Mouse (Mus musculus) heart, embryonic 14.5 days (tissue): ENCODE data around the gene Gm4187. TPM values are rescaled to one million over a fixed set of nuclear protein-coding genes. Genes with fewer than 3 reads are reported as not detected.
"Not testable (repeated sequence)": the region's sequence is repeated elsewhere in the genome, so short reads cannot be mapped to it uniquely, and the experiment has no call there.

Experiments used
- ATAC-seq: fragments of 200-750 bp; cut with Nextera tagmentation; 2 replicates; pipeline ENCODE4 v1.8.0; 2017; ENCODE audit warnings: low read depth, moderate TSS enrichment; ENCODE audit not compliant: insufficient number of reproducible peaks, insufficient read depth, low FRiP score
- H3K27ac ChIP-seq, 2 experiments: fragments of 200-500 bp in 1 of 2; fragments of 300-500 bp in 1 of 2; sonication (generic) in 1 of 2; replicated peaks in 1 of 2; 2 replicates each; pipeline ENCODE4 v1.5.1; 2012 to 2014; ENCODE audit warnings: low read depth in 2 of 2, low read length in 2 of 2, control low read depth in 1 of 2, mild to moderate bottlenecking in 1 of 2, mixed read lengths in 1 of 2; ENCODE audit not compliant: control insufficient read depth in 1 of 2, insufficient read depth in 1 of 2
- H3K27me3 ChIP-seq: fragments of 300-500 bp; sonication (generic); 2 replicates; pipeline ENCODE4 v1.6.1; 2014; ENCODE audit warnings: mild to moderate bottlenecking, low read length, control low read depth; ENCODE audit not compliant: control insufficient read depth, insufficient read depth
- H3K36me3 ChIP-seq: fragments of 300-500 bp; sonication (generic); 2 replicates; pipeline ENCODE4 v1.6.1; 2014; ENCODE audit warnings: mild to moderate bottlenecking, control low read depth, low read length, mixed read lengths; ENCODE audit not compliant: control insufficient read depth, insufficient read depth
- H3K4me1 ChIP-seq, 2 experiments: fragments of 200-500 bp in 1 of 2; fragments of 300-500 bp in 1 of 2; sonication (generic) in 1 of 2; 2 replicates each; pipeline ENCODE4 v1.6.1; 2012 to 2014; ENCODE audit warnings: low read length in 2 of 2, control low read depth in 1 of 2, mixed read lengths in 1 of 2; ENCODE audit not compliant: control insufficient read depth in 2 of 2, insufficient read depth in 2 of 2
- H3K4me2 ChIP-seq: fragments of 300-500 bp; sonication (generic); 2 replicates; pipeline ENCODE4 v1.6.1; 2014; ENCODE audit warnings: mild to moderate bottlenecking, low read length
- H3K4me3 ChIP-seq, 2 experiments: fragments of 200-500 bp in 1 of 2; fragments of 300-500 bp in 1 of 2; sonication (generic) in 1 of 2; 2 replicates each; pipeline ENCODE4 v1.5.1; 2012 to 2014; ENCODE audit warnings: low read length in 2 of 2, mild to moderate bottlenecking in 2 of 2, control low read depth in 1 of 2, low read depth in 1 of 2, moderate library complexity in 1 of 2; ENCODE audit not compliant: control insufficient read depth in 1 of 2, insufficient read depth in 1 of 2
- H3K9ac ChIP-seq: fragments of 300-500 bp; sonication (generic); 2 replicates; pipeline ENCODE4 v1.6.1; 2014; ENCODE audit warnings: mild to moderate bottlenecking, low read length
- H3K9me3 ChIP-seq: fragments of 300-500 bp; sonication (generic); 2 replicates; pipeline ENCODE4 v1.6.1; 2016; ENCODE audit warnings: low read length, control low read depth; ENCODE audit not compliant: control insufficient read depth
- WGBS: fragments of 180-500 bp; shearing (Covaris S2); extraction: QIAGEN DNeasy Blood & Tissue Kit; methylation state at CpG from one replicate; pipeline ENCODE4 v1.1.7; 2014; 5-methylcytosine and 5-hydroxymethylcytosine counted together
- polyA plus RNA-seq: library from polyadenylated mRNA; unstranded; fragments of >200 nt; fragmentation: Nextera tagmentation; extraction: Ambion mirVana; gene quantifications from 2 replicates; pipeline ENCODE4 v1.2.1, GENCODE M21; 2014

Gm4187 gene
- polyA plus RNA-seq = not detected in 2 replicates

DNA sequence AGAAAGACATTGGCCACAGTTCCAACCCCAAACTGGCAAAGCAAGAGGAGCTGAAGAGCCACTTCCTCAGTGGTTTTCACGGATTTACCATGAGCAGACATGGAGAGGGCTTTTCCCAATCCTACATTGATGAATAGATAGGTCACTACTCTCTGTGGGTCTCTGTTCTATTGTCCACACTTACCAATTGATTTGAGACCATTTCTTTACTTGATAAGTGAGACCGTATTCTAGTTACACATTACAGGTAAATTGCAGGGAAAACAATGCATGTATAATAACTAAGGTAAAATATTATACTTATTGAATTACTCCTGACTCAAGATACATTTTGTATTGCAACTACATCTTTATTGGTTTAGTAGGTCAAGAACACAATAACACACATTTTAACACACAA lies at the start of gene Gm4187:
Gene Gm4187 (minus strand): TSS at position 101 of the 400 bp plus-strand sequence.
- H3K4me2 ChIP-seq, ATAC-seq: not testable (repeated sequence)
- WGBS = no CpG with 5 or more reads among the region's 2 CpGs

DNA sequence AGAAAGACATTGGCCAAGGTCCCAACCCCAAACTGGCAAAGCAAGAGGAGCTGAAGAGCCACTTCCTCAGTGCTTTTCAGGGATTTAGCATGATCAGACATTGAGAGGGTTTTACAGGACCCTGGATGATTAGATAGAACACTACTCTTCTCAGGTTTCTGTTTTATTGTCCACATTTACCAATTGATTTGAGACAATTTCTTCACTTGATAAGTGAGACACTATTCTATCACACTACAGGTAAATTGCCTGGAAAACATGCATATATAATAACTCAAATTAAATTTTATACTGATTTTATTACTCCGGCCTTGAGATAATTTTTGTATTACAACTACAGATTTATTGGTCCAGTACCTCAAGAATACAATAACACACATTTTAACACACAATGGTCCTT lies 41.4 kb upstream of the Gm4187 start, which contains the start of gene Gm8660:
Gene Gm8660 (minus strand): TSS at position 101 of the 400 bp plus-strand sequence.
- not testable (repeated sequence) for H3K27ac ChIP-seq, H3K36me3 ChIP-seq, ATAC-seq, H3K9ac ChIP-seq, H3K4me3 ChIP-seq, H3K4me2 ChIP-seq, H3K4me1 ChIP-seq, H3K27me3 ChIP-seq, H3K9me3 ChIP-seq
- WGBS = no CpG with 5 or more reads among the region's 1 CpGs

More for the DNA sequence above, at the start of gene Gm4187:
- not testable (repeated sequence) for H3K9ac ChIP-seq, H3K27ac ChIP-seq, H3K9me3 ChIP-seq, H3K4me1 ChIP-seq, H3K4me3 ChIP-seq, H3K27me3 ChIP-seq, H3K36me3 ChIP-seq

Other genes with a start within 250 kb of the Gm4187 start
- not detected in 2 replicates for gene Gm16451, start 211.5 kb downstream of the Gm4187 start, polyA plus RNA-seq
- not detected in 2 replicates for gene Gm10666, start 195.0 kb downstream of the Gm4187 start, polyA plus RNA-seq
- not detected in 2 replicates for gene Vmn1r142, start 165.7 kb downstream of the Gm4187 start, polyA plus RNA-seq
- not detected in 2 replicates for gene Vmn1r143, start 140.3 kb downstream of the Gm4187 start, polyA plus RNA-seq
- not detected in 2 replicates for gene Gm8653, start 128.5 kb downstream of the Gm4187 start, polyA plus RNA-seq
- gene Gm8453, start 100.2 kb downstream of the Gm4187 start, polyA plus RNA-seq = not detected in 2 replicates
- gene Gm8660, start 41.3 kb upstream of the Gm4187 start, polyA plus RNA-seq = not detected in 2 replicates
- gene Vmn1r148, start 83.9 kb upstream of the Gm4187 start, polyA plus RNA-seq = not detected in 2 replicates
- not detected in 2 replicates for gene Vmn1r149, start 108.5 kb upstream of the Gm4187 start, polyA plus RNA-seq
- gene Gm10665, start 134.4 kb upstream of the Gm4187 start, polyA plus RNA-seq = not detected in 2 replicates
- not detected in 2 replicates for gene Vmn1r151, start 170.0 kb upstream of the Gm4187 start, polyA plus RNA-seq
- not detected in 2 replicates for gene Vmn1r152, start 193.2 kb upstream of the Gm4187 start, polyA plus RNA-seq
- gene Gm8677, start 205.2 kb upstream of the Gm4187 start, polyA plus RNA-seq = not detected in 2 replicates
- not detected in 2 replicates for gene Gm4201, start 235.6 kb upstream of the Gm4187 start, polyA plus RNA-seq